ENCODE assay signal across 16 mouse cellular contexts in the genomic region with DNA sequence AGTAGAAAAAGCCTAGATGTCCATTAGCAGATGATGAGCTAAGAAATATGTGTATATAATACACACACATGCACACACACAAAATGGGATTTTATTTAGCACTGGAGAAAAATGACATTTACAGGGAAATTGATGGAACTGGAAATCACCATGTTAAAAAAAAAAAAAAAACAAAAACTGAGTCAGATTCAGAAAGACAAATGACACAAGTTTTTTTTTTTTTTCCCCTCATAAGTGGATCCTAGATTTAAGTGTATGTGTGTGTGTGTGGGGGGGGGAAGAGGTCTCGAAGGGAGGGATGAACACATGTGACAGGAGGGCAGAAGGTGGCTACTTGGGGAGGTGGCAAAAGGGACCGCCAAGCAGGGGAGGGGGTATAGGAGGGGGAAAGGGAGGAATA. TPM values are rescaled to one million over a fixed set of nuclear protein-coding genes. Genes with fewer than 3 reads are reported as not detected.
"Had no signal": no experiment of that assay in that cellular context is flagged by ENCODE, and none has a peak within 500 bp of the region (broad histone marks: within the 10 kb centered on the region; RNA-seq: fewer than 3 reads in every experiment).

No protein-coding gene starts in this region.

- H3K4me1 ChIP-seq: neural tube, embryonic 12.5 days; neural tube, embryonic 13.5 days; neural tube, embryonic 15.5 days; stomach, embryonic 15.5 days had no signal

- H3K9me3 ChIP-seq: neural tube, embryonic 12.5 days; neural tube, embryonic 13.5 days; neural tube, embryonic 15.5 days; stomach, embryonic 15.5 days had no signal

- H3K4me2 ChIP-seq: neural tube, embryonic 12.5 days; neural tube, embryonic 13.5 days; neural tube, embryonic 15.5 days; stomach, embryonic 15.5 days had no signal

- H3K27ac ChIP-seq: neural tube, embryonic 12.5 days; neural tube, embryonic 13.5 days; neural tube, embryonic 15.5 days; stomach, embryonic 15.5 days; stomach, postnatal 0 days had no signal

- H3K4me3 ChIP-seq: neural tube, embryonic 12.5 days; neural tube, embryonic 13.5 days; neural tube, embryonic 15.5 days; stomach, embryonic 15.5 days had no signal

- H3K36me3 ChIP-seq: neural tube, embryonic 12.5 days; neural tube, embryonic 13.5 days; neural tube, embryonic 15.5 days; stomach, embryonic 15.5 days had no signal

- H3K9ac ChIP-seq: neural tube, embryonic 12.5 days; neural tube, embryonic 13.5 days; neural tube, embryonic 15.5 days; stomach, embryonic 15.5 days had no signal

- DNase-seq: right cerebral cortex, adult 18-20 months; right cerebral cortex, postnatal 14 days; right cerebral cortex, postnatal 25 days; right cerebral cortex, postnatal 4 days; spleen, adult 18-20 months had no signal

- H3K27me3 ChIP-seq: neural tube, embryonic 12.5 days; neural tube, embryonic 13.5 days; neural tube, embryonic 15.5 days; stomach, embryonic 15.5 days had no signal

RNA-seq across cellular contexts. Expression of gene Fam71b, which starts 1.3 kb away (rescaled TPM):
- total RNA-seq: neutrophil, adult 5-6 weeks had no signal
- polyA plus RNA-seq: neural tube, embryonic 11.5 days; neural tube, embryonic 12.5 days; neural tube, embryonic 13.5 days; neural tube, embryonic 14.5 days; neural tube, embryonic 15.5 days; stomach, embryonic 14.5 days; stomach, embryonic 15.5 days; stomach, embryonic 16.5 days; stomach, postnatal 0 days; urinary bladder, adult 2 months had no signal

RNA-seq across cellular contexts. Expression of gene Itk, which starts 5.8 kb away (rescaled TPM):
- polyA plus RNA-seq: neural tube, embryonic 11.5 days; neural tube, embryonic 12.5 days; neural tube, embryonic 13.5 days; neural tube, embryonic 14.5 days; neural tube, embryonic 15.5 days had no signal

RNA-seq across cellular contexts. Expression of gene Havcr2, which starts 59.6 kb away (rescaled TPM):
- polyA plus RNA-seq: stomach, embryonic 14.5 days had no signal
